Mouse (Mus musculus) cerebellum, postnatal 25 days (tissue): Measurements from ENCODE around the gene Ptges2.
A peak's percentile ranks its signal among the peaks of the same experiment; 100 is the strongest.
"Not testable (repeated sequence)": the region's sequence is repeated elsewhere in the genome, so short reads cannot be mapped to it uniquely, and the experiment has no call there.

Experiments
- DNase-seq, 2 experiments: peaks; one replicate each; pipeline ENCODE4 v3.0.0; 2021; ENCODE audit warnings: mixed read lengths in 2 of 2

The Ptges2 gene

DNA sequence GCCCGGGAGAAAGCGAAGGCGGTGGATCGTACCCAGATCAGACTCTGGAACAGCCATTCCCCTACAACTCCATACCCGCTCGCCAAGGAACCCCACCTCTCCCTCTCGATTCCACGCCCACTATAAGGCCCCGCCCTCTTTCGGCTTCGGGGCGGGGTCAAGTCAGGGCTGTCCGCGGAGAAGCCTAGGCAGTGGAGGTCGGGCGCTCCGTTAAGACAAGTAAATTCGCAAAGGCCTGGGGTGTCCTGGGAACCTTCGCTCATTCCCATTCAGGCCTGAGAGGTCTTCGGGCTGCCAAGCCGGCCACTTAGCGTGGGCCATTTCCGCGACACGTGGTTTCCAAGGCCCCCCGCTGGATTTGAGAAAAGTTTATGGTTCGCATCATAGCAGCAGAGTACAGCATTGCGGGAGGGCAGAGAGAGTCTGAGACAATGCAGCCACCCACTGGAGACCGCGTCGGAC, at the start of gene Ptges2:
Gene Ptges2, plus strand, starts transcription at position 413 of the 462 bp plus-strand sequence.
- peak; percentile 93 to 95 for DNase-seq

- DNase-seq = peak in 1 of 2 experiments; percentile 54
These were observed 48.7 kb upstream of the Ptges2 start for GRCm38 (mm10) chr2:32347019-32347418.

DNA sequence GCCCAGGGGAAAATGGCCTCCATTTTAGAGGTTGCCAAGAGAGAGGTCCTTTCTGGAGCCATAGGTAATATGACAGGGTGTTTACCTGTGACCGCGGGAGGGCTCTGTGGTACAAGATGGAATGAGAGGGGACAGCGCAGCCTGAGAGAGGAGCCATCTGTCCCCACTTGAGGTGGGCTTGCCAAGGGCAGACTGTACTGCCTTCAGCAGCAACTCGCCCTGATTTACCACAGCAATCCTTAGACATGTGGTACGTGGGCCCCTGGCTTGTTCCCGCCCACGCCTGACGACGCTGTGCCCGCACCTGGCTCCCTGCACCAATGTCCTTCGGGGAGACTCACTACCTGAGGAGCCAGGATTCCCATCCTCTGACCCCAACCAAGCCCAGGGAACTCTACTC, 47.4 kb upstream of the Ptges2 start:
- peak; percentile 83 for DNase-seq

GRCm38 (mm10) chr2:32349625-32350255, 46.0 kb upstream of the Ptges2 start:
- DNase-seq = peak; percentile 60 to 61

DNA sequence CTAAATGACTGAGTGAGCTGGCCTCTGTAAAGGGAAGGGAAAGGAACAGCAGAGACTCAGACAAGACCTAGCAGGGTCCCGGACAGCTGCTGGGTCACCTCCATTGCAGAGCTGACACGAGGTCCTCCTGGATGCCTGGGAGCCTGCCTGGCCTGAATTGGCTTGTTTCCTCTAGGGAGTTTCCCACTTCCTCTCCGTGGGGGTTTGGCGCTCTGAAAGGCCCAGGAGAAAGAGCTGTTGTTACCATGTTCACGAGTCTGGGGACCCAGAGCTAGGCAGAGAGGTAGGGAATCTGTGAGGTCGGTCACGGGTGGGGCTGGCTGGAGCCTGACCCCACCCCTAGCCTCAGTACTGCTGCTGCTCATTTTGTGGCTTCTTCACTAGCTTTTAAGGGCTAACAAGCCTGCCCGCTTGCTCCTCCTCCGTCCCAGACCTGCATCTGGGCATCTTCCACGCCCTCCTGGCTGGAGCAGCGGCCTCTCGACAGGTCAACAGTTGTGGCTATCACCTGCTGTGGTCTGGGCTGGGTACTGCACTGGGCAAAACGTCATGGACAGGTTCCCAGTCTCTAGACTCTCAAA, 45.1 kb upstream of the Ptges2 start:
- DNase-seq = peak; percentile 74

DNA sequence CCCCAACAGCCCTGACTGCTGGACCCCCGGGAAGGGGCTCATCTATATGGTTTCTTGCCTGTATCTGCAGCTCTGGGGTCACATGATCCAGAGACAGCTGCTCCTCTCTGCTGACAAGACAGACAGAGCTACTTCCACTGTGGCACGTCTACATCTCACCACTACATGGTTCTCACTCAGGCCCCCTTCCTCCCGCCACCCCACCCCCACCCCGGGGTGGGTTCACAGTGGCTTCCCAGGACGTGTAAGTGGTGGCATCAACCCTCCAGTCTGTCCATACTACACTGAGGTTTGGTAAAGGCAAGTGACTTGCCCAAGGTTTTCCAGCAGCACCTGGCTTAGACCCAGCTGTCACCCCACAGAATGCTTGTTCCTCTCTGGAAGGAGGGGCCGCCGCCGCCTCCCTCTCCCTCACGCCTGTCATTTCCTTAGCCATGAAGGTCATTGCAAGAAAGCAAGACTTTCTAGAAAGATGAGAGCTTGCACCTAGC, 44.2 kb upstream of the Ptges2 start:
- DNase-seq = peak; percentile 72 to 78

DNA sequence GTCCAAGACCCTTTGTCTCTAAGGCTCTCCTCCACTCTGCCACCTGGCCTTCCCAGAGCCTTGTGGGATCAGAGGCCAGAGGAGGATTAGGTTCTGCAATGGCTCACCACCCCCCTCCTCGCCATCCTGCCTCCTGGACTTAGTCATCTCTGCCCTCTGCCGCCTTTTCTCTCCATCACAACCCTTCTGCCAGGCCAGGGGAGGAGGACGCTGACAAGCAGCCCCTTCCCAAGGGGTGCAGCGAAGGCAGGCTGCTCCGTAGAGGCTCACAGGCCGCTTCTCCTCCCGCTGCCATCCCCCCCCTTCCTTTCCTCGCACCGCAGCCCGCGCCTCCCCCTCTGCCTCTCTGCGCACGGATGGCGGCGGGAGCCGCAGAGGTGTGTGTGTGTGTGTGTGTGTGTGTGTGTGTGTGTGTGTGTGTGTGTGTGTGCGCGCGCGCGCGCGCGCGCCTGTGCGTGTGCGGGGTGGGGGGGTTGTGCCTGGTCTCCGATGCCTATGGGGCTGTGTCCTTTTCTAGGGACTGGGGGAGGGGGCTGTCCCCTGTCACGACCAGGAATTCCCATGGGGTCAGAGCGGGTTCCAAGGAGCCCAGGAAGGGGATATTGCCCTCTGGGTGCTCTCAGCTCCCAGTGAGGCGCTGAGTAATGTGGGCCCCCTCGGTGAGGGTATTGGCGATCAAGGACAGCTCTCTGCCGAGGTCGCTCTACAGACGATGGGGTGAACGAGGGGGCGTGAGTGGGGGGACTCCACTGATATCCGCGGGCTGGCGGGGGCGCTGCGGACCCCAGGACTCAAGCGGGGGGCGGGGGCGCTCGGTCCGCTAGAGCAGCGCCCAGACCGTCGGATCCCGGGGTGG, 43.3 kb upstream of the Ptges2 start, which contains the start of gene Ciz1:
Gene Ciz1, plus strand, starts transcription at position 177 of the 856 bp plus-strand sequence.
- peak; percentile 83 to 89 for DNase-seq

GRCm38 (mm10) chr2:32353007-32353542, 42.6 kb upstream of the Ptges2 start, which contains the start of gene Dnm1:
TSS of gene Dnm1 (minus strand) at chr2:32353338.
- peak; percentile 99 to 100 for DNase-seq

DNA sequence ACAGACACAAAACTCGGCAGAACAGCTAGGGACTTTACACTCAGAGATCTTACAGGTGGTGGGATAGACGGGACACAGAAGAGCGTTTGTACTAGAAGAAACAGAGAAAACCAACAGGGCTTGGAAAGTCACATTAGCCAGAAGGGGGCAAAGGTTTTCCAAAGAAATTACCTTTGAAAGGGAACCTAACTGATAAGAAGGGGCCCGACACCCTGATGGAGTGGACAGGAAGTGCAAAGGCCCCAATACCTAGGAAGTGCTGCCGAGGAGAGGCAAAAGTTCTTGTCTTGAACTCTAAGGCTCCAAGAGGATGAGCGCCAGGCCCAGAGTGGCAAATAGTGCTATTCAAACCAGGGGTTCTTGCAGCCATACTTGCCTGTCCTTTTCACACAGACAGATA, 41.9 kb upstream of the Ptges2 start:
- no peak for DNase-seq

DNA sequence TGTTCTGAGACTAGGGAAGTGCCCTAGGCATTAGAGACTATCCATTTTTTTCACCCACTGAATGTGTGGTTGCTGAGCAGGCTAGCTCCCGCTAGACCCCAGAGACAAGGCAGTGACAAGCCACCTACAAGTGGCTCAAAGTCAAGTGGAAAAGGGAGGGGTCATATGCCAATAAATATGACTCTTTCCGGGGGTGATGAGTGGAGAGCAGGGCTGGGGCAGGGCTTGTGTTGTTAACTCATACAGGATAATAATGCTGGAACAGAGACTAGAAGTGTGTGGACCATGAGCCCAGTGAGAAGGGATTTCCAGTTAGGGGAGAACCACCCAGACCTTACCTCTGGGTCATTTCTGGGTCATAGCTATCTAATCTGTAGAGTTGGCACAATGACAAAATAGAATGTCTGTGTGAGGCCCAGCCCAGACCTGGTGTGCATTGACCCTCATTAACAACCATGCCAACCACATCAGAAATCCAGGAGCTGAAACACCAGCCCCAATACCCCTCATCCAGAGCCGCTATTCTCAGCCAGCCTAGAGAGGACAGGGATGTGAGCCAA, 41.3 kb upstream of the Ptges2 start:
- no peak for DNase-seq

DNA sequence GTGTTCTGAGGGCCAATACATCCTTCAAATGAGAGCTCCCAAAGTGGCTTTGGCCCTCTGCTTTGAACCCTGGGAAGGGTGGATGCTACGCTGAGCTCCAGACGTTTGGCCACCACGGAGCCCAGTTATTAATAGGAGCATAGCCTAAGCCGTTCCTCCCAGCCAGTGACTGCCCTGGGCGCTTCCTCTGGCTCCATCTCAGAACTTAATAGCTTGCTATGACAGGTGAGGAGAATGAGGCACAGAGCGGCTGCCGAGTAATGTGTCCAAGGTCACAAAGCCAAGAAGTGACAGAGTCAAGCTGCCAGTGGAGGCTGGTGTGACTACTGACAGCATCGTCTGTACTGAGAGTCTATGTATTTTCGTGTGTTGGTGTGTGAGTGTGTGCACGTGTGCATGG, 39.5 kb upstream of the Ptges2 start:
- DNase-seq = no peak

GRCm38 (mm10) chr2:32357710-32358109, 38.0 kb upstream of the Ptges2 start:
- no peak for DNase-seq

GRCm38 (mm10) chr2:32358381-32358780, 37.3 kb upstream of the Ptges2 start:
- DNase-seq = no peak

- DNase-seq = peak; percentile 86 to 87
These were observed 35.0 kb upstream of the Ptges2 start for GRCm38 (mm10) chr2:32360741-32361140.

DNA sequence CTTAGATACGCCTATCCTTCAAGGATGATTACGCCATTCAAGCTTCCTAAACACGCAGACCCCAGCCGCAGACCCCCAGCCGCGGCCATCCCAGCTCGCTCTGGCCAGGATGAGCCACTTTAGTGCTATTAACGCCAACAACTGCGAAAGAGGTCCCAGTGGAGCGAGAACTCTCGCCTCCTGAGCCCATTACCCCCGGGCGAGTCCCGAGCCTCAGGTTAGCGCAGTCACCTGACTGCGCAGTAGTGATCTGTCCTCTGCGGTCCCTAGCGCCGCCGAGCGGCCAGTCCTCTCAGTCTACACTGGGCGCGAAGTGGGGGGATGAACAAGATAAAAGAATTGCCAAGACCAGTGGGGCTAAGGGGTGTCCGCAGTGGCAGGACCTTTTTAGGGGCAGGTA, 34.3 kb upstream of the Ptges2 start:
- DNase-seq = peak; percentile 91 to 94

DNA sequence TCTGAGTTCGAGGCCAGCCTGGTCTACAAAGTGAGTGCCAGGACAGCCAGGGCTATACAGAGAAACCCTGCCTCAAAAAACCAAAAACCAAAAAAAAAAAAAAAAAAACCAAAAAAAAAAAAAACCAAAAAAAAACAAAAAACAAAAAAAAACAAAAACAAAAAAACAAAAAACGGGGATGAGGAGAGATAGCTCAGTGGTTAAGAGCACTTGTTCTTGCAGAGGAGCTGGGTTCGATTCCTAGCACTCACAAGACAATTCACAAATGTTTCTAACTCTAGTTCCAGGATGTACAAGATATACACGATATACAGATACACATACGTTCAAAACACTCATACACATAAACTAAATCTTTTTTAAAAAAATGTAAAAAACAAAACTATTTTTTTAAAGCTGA, 33.4 kb upstream of the Ptges2 start:
- DNase-seq = not testable (repeated sequence)

GRCm38 (mm10) chr2:32362817-32363340, 32.8 kb upstream of the Ptges2 start:
- DNase-seq = peak; percentile 98

DNA sequence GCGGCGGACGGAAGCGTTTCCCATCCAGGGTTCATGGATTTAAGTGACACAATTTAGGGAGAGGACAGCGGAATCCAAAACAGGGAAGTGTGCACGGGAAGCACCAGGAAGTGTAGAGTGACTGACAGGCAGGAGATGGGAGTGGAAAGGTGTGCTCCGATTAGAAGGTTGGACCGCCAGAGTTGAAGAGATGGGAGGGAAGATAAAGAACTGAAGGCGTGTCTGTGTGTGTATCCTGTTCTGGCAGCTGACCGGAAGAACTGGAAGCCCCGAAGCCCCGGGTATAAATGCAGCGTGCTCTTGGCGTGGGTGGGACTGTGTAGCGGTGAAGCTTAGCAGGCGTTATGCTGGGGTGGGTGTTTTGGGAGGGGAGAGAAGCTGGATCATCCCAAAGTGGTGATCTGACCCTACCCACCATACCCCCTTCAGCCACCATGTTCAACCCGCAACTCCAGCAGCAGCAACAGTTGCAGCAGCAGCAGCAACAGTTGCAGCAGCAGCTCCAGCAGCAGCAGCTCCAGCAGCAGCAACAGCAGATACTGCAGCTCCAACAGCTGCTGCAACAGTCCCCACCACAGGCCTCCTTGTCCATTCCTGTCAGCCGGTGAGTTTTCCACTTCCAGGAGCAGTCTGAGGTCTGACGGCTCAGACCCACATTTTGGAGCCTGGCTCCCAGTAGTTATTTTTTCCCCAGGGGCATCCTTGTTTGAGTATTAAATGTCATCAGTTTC, 32.2 kb upstream of the Ptges2 start:
- DNase-seq = peak in 1 of 2 experiments; percentile 11

DNA sequence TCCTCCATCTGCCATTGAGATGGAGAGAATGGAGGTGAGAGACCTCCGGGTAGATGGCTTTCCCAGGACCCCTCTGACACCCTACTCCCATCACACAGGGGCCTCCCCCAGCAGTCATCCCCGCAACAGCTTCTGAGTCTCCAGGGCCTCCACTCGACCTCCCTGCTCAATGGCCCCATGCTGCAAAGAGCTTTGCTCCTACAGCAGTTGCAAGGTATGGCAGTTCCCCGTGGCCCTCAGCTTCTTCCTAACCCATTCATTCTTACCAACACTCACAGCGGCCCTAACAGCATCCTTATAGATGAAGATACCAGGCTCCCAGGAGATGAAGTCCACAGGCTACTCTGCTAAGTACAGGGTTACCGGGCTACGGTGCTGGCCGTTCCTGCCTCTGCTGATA, 31.6 kb upstream of the Ptges2 start:
- peak in 1 of 2 experiments; percentile 15 for DNase-seq

GRCm38 (mm10) chr2:32367315-32367714, 28.4 kb upstream of the Ptges2 start:
- no peak for DNase-seq

GRCm38 (mm10) chr2:32374191-32374590, 21.5 kb upstream of the Ptges2 start:
- DNase-seq = no peak
